Comparison of ENCODE assay signal across 10 mouse cellular contexts in the genomic region with DNA sequence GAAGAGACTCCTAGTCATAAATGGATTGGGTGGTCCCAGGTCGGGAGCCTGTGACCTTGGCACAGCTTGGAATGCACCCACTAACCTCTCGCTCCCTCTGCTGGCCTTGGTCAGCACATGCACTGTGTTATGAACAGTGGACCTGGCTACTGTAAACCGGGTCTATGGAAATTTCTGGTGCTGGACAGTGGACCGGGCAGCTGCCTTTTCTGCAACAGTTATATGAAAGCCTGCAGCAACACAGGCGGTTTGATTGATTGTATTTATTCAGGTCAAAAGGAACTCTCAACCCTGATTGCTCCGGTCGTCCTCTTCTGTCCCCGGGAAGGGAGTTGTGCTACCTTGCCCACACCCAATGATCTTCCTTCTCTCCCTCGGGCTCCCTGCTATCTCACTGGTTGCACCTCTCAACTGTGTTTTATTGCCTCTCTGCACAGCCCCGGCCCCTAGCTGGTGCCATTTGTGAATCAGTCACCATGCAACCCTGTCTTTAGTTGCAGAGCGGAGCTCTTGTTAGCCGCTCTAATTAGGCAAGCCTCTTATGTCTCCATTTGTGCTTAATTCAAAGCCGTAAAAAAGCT.
A peak's percentile ranks its signal among the peaks of the same experiment; 100 is the strongest.
DNase-seq lines count a peak whose midpoint lies in the region; ATAC-seq lines count a peak whose summit lies in the region.
"Had no signal": no experiment of that assay in that cellular context is flagged by ENCODE, and none has a peak within 500 bp of the region (broad histone marks: within the 10 kb centered on the region; RNA-seq: fewer than 3 reads in every experiment).

No protein-coding gene starts in this region.

- ATAC-seq in embryonic facial prominence, embryonic 11.5 days (replicated peaks; ENCODE audit: insufficient number of reproducible peaks, low FRiP score, low TSS enrichment, low read depth), result peak; percentile 64
- peak; percentile 79 for ATAC-seq in megakaryocyte progenitor cell, adult 5-6 weeks (replicated peaks; ENCODE audit: poor library complexity)

- peak; percentile 87 for DNase-seq in heart, adult 11 months
- DNase-seq in heart, adult 8-10 months (ENCODE audit: low spot score), result no peak
- peak; percentile 52 to 73 for DNase-seq in adrenal gland, postnatal 36 days
- DNase-seq in embryonic facial prominence, embryonic 11.5 days (ENCODE audit: low spot score), result peak; percentile 78
- peak; percentile 61 for DNase-seq in heart, postnatal 4 days
- DNase-seq in layer of hippocampus, adult 9-11 months, result peak; percentile 17
- DNase-seq in natural killer cell, adult 2 months (ENCODE audit: low spot score in 2 of 2), result no peak
- DNase-seq: liver, embryonic 13.5 days had no signal

- no peaks in the 10 kb centered on the region for H3K4me1 ChIP-seq in embryonic facial prominence, embryonic 11.5 days (ENCODE audit: control insufficient read depth, insufficient read depth, low read length)
- H3K4me1 ChIP-seq: liver, embryonic 13.5 days had no signal

- H3K27ac ChIP-seq in embryonic facial prominence, embryonic 11.5 days (replicated peaks; ENCODE audit: low read depth, low read length), result no peak overlapping the region
- H3K27ac ChIP-seq: liver, embryonic 13.5 days had no signal

- no peaks in the 10 kb centered on the region for H3K27me3 ChIP-seq in embryonic facial prominence, embryonic 11.5 days (ENCODE audit: control insufficient read depth, insufficient read depth, low read length)
- H3K27me3 ChIP-seq: CH12.LX; liver, embryonic 13.5 days had no signal

- H3K9ac ChIP-seq in embryonic facial prominence, embryonic 11.5 days (replicated peaks; ENCODE audit: low read length), result no peak overlapping the region
- H3K9ac ChIP-seq: liver, embryonic 13.5 days had no signal

- no peak overlapping the region for H3K4me3 ChIP-seq in embryonic facial prominence, embryonic 11.5 days (ENCODE audit: low read depth, low read length)
- H3K4me3 ChIP-seq: liver, embryonic 13.5 days had no signal

- H3K36me3 ChIP-seq in embryonic facial prominence, embryonic 11.5 days (replicated peaks; ENCODE audit: control insufficient read depth, insufficient read depth, low read depth, low read length), result no peaks in the 10 kb centered on the region
- H3K36me3 ChIP-seq: liver, embryonic 13.5 days had no signal

- no peaks in the 10 kb centered on the region for H3K9me3 ChIP-seq in embryonic facial prominence, embryonic 11.5 days (replicated peaks; ENCODE audit: control insufficient read depth, low read length)
- H3K9me3 ChIP-seq: liver, embryonic 13.5 days had no signal

- no peak overlapping the region for H3K4me2 ChIP-seq in embryonic facial prominence, embryonic 11.5 days (ENCODE audit: low read depth, low read length)
- H3K4me2 ChIP-seq: liver, embryonic 13.5 days had no signal

- WGBS in embryonic facial prominence, embryonic 11.5 days, result 52% methylated on average over 13 of the region's 13 CpGs

Comparison
In these comparisons a context has a peak if more than half of its experiments do, and no peak if none do; other contexts are left out.
1. DNase-seq: peak in heart, adult 11 months (single experiment), adrenal gland, postnatal 36 days (2 of 2), embryonic facial prominence, embryonic 11.5 days (single experiment), heart, postnatal 4 days (single experiment) and layer of hippocampus, adult 9-11 months (single experiment); none in heart, adult 8-10 months (single experiment) and natural killer cell, adult 2 months (0 of 2).